Mouse (Mus musculus): Measurements from ENCODE around the gene M1ap.

The M1ap gene

DNA sequence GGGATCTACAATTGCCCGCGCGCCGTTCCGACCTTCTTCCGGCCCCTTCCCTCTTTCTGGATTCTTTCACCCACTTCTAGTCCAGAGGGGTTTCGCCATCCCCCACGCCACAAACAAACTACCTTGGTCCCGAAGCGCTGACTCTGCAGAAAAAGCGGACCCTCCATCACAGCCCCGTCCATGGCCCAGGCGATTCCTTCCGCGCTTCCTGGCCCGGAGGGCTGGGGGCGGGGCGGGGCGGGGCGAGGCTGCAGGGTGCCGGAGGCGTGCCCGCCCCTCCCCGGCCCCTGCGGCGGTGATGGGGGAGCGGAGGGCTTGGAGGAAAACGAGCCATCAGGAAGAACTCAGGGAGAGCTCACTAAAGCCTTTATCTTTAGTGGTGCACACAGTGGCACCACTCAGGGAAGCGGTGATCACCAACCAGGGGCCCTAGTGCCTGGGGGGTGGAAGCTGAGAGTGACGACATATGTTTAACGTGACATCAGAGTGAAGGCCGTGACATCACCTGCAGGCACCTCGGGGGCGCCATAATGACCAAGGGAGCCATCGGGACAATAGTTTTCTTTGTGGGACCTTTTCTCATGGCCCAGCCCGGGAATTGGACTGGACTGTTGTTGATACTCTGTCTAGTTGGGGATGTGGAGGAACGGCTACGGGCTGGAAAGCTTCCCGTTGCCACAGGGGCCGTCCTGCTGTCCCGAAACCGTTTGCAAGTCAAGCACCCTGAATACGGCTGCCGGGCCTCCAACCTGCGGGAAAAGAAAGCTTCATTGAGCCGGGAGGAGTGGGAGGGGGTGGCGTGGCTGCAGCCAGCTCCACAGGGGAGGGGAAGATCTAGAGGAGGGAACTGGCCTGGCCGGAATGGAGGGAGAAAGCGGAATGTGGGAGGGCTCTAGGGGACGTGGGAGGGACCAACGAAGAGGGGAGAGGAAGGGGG, 86.8 kb downstream of the M1ap start, which contains the start of the genes Dok1 and Loxl3:
Gene Dok1, minus strand, starts transcription at position 223 of the 937 bp plus-strand sequence.
Gene Loxl3, plus strand, starts transcription at position 925 of the 937 bp plus-strand sequence.
- DNase-seq (ENCODE audit: low spot score in 2 of 2) = no peak

DNA sequence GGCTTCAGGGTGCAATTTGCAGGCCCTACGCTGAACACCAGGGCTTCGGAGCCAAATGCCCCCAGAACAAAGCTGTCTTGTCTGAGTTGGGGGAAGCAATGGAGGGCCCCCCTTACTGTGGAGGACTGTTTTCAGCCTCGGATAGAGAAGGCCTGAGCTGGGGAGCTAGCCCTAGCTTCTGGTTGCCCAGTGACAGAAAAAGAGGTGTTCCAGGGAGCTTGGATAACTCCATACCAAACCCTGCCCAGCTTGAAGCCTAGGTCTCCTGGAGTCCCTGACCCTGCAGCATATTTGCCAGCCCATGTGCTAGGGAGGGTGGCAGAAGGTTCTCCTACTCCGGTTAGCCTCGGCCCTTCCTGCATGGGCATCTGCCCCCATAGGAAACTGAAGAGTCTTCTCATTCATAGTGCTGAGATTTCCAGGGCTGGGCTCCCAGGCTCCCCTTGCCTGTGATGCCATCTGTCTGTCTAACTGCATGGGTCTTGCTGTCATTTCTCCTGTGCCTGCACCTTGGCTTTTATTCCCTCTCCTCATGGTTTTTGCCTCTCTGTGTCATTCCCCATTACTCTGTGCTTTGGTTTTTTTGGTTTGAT, 87.9 kb downstream of the M1ap start:
- DNase-seq (ENCODE audit: low spot score in 2 of 2) = no peak

DNA sequence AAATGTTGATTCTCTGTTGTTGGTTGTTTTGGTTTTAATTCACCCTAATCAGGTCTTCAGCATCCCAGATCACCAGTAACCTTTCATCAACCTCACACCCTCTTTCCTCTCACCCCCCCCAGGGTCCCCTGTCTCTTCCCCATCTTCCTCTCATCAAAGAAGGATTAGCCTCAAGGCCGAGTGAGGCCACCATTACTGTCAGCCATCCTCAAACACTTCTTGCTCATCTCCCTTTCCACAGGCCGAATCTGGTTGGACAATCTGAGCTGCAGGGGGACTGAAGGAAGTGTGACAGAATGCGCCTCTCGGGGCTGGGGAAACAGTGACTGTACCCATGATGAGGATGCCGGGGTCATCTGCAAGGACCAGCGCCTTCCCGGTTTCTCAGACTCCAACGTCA, 90.5 kb downstream of the M1ap start:
- no peak for DNase-seq (ENCODE audit: low spot score in 2 of 2)

DNA sequence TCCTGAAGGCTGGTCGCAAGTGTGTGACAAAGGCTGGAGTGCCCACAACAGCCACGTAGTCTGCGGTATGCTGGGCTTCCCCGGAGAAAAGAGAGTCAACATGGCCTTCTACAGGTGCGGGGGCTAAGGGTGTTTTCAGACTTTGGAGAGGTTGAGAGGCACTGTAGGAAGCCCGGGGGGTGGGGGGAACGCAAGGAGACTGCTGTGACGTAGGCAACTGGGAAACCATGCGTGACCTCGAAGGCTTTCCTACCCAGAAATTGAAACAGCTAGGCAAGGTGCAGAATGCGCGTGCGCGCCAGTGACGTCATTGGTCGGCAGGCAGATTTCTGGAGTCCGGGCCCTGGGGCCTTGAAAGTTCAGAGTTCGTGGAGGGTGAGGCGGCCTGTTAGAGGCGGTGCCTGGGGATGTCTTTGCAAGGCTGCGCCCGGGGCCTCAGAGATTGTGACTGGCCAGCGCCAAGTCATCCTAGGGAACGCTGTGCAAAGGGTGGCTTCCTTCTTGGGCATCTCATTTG, 91.9 kb downstream of the M1ap start:
- DNase-seq (ENCODE audit: low spot score in 2 of 2) = peak; percentile 82 to 87

DNA sequence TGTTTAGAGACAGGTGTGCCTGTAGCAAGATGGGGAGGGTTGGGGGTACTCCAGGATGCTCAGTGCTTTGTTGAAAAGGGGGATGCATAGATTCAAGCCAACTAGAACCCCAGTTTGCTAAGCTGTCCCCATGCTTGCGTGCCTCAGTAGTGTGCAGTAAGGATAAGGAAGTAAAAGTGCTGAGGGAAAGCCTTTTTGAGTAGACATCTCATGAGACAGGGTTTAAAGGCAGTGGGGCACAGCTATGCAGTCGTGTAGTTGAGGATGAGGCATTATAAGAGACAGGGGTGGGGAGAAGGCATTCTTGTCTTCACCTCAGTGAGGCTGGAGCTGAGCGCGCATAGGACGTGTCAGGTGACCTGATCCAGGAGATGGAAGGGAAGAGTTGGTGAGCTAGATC, 93.9 kb downstream of the M1ap start:
- DNase-seq (ENCODE audit: low spot score in 2 of 2) = no peak

DNA sequence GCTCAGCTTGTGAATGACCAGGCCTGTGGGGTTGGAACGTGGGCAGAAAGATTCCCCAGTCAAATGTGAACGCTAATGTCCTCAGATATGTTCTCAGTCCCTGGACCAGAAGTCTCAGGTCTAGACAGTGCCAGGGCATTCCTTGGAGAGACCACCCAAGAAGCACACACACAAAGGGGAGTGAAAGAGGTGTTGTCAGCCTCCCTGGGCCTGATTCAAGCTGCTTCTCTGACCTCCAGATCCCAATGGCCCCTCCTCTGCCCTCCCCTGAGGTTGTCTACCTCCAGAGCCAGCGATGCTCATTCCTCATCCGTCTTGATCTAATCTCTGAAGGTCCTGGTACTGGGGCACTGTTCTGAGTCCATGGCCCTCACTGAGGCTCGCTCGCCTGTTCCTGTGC, 96.9 kb downstream of the M1ap start:
- DNase-seq (ENCODE audit: low spot score in 2 of 2) = no peak

DNA sequence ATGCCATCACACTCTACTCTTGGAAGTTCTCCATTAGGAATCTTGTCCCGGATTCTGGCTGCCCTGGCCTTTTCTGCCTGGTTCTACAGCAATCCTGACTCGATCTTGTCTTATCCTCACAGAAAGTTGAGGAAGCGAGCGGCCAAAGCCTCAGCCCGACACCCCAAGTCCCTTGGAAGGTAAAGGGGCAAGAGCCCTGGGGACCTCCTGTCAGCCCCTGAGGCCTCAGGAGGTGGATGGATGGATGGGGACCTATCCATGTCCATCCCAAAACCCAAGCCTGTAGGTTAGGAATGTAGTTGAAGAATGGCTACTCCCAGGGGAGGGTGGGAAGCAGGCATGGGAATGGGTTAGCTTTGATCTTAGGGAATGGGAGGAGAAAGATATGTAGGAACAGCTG, 97.3 kb downstream of the M1ap start:
- no peak for DNase-seq (ENCODE audit: low spot score in 2 of 2)

DNA sequence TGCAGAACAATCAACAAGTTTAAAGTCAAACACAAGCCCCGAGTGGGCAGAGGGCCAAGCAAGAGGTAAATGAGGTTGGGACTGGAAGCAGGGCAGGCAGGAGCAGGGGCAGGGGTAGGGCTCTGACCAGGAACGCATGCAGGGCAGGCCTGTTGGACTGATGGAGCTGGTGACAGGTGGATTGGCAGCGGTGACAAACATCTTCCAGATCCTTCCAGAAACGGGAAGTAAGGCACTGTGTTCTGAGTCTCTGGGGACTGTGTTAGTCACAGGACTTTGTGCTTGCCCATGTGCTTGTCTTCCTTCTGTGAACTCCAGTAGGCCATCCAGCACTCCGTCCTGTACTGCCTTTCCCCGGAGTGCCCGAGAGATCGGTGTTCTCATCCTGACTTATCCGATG, 98.0 kb downstream of the M1ap start:
- no peak for DNase-seq (ENCODE audit: low spot score in 2 of 2)

DNA sequence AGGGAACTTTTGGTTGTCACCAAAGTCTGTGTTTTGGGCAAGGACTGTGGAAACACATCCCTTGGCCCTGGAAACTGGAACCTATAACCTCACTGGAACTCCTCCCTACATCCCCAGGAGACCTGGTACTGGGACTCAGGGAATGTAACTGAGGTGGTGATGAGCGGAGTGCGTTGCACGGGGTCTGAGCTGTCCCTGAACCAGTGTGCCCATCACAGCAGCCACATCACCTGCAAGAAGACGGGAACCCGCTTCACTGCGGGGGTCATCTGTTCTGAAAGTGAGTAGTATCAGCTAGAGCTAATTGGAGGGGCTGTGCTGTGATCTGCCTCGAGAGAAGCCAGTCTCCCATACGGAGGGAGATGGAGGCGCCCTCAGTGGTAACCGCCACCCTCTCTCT, 102.7 kb downstream of the M1ap start:
- DNase-seq (ENCODE audit: low spot score in 2 of 2) = no peak

DNA sequence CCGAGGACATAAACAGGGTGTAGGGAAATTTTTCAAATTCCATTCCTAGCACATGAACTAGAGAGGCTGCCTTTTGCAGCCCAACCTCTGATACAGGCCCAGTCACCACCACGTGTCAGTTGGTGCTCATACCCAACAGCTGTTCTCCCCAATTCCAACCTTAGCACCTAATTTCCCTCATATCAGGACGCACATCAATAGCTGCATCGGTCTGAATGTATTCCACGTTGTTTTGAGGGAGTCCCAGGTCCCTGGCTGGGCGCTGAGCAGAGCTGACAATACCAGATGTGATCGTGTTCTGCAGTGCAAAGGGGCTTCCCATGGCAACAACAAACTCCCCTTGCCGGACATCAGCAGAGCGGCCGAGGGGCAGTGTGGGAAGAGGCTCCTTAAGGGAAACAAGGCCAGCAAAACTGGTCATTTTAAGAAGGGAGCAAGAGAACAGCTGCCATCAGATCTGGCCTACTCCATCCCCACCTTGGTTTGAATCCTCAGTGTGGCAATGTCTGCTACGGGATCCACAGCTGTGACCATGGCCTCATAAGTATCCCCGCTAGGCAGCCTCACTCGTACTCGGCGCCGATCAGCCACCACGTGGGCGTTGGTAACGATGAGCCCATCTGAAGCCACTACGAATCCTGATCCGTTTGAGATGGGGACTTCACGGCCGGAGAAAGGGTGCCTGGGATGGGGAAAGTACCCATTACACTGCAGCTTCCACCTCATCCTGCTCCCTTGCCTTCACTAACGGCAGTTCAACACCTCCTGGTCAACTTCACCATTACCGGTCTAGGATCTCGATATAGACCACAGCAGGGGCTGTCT, 106.6 kb downstream of the M1ap start:
- peak in 1 of 2 experiments; percentile 16 for DNase-seq (ENCODE audit: low spot score in 2 of 2)

DNA sequence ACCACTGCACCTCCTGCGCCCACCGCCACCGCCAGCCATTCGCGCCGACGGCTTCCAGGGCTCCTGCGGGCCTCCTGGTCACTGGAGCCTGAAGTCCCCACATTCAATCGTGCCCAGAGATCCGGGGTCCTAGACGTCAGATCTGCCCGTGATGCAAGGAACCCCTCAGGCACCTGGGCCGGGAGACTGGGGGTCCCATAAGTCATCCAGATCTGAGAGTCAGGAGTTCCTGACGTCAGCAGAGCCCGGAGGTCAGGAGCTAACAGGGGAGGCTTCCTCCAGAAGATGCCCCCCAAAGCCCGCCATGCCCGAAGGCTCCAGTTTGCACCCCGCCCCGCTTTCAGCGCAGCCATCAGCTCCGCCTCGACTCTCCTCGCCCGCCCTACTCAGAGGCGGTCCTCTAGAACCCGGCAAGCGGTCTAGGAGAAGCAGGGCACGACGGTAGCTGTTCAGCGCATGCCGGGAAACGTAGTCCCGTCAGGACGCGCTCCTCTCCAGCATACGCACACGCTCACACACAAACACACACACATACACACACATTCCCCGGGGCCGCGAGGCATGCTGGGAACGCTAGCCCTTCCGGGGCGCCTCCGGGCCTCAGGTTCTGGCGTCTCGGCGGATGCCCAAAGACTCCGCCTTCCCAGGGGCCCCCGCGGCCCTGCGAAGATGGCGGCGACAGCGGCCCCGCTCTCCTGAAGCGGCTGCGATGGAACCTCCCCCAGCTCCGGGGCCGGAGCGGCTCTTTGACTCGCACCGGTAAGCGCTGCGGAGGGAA, 107.6 kb downstream of the M1ap start, which contains the start of gene Aup1:
Gene Aup1, plus strand, starts transcription at position 448 of the 778 bp plus-strand sequence.
- peak; percentile 94 to 97 for DNase-seq (ENCODE audit: low spot score in 2 of 2)

DNA sequence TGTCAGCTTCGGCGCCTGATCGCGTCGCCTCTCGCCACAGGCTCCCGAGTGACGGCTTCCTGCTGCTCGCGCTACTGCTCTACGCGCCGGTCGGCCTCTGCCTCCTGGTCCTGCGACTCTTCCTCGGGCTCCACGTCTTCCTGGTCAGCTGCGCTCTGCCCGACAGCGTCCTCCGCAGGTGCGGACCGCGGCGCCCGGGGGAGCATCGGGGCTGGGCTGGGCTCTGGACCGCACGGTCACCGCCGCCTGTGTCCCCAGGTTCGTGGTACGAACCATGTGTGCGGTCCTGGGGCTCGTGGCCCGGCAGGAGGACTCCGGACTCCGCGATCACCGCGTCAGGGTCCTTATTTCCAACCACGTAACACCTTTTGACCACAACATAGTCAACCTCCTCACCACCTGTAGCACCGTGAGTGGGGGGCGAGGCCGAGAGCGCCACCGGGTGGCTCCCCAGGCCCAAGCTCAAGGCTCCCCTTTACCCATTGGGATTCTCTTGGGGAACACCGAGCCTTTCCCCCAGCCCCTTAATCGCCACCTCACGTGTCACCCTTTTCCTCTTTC, 108.2 kb downstream of the M1ap start, which contains the start of gene Htra2:
Gene Htra2, minus strand, starts transcription at position 403 of the 561 bp plus-strand sequence.
- no peak for DNase-seq (ENCODE audit: low spot score in 2 of 2)

DNA sequence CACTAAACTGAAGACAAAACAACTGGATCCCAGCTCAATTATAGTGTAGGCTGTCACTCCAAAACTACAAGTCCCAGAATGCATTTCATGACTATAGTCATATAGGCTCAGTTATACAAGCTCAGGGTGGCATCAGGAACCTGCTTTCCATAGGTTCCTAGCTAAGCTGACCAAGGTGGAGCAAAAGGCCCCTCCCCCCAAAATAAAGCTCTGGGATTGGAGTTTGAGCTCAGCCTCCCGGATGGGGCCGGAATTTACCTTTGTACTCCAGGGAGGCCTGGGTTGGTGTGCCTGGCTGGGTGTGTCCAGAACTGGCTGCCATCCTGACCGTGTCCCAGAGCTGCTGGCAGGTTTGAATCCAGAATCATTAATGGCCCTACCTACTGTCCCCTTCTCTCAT, 111.1 kb downstream of the M1ap start, which contains the start of gene Dqx1:
Gene Dqx1, plus strand, starts transcription at position 55 of the 400 bp plus-strand sequence.
- no peak for DNase-seq (ENCODE audit: low spot score in 2 of 2)

DNA sequence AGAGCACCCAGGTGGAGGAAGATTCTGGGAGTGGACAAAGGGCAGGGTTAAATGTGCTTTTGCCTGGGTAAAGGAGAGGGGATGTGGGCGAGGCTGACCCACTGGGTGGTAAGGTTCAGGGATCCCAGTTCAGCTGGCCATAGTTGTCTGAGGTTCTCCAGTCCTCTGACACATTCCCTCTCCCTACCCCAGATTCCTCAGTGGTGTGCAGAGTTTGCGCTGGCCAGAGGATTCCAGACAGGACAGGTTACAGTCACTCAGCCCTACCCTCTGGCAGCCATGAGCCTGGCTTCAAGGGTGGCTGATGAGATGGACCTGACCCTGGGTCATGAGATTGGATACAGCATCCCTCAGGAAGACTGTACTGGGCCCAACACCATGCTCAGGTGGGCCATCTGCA, 112.0 kb downstream of the M1ap start:
- DNase-seq (ENCODE audit: low spot score in 2 of 2) = no peak

DNA sequence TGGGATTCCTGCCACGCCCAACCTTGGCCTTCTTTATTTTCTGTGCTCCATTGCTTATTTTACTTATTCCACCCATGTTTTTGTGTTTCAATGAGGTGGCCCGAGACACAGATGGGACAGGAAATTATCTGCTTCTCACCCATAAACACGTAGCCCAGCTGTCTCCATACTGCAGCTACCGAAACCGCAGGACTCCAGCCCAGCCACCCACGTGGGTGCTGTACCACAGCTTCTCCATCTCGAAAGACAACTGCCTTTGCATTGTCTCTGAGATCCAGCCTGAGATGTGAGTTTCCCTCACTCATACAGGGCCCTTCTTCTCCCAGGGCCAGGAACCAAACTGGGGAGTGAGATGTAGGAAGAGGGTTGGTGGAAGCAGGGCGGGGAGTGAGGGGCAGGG, 119.3 kb downstream of the M1ap start:
- no peak for DNase-seq (ENCODE audit: low spot score in 2 of 2)

DNA sequence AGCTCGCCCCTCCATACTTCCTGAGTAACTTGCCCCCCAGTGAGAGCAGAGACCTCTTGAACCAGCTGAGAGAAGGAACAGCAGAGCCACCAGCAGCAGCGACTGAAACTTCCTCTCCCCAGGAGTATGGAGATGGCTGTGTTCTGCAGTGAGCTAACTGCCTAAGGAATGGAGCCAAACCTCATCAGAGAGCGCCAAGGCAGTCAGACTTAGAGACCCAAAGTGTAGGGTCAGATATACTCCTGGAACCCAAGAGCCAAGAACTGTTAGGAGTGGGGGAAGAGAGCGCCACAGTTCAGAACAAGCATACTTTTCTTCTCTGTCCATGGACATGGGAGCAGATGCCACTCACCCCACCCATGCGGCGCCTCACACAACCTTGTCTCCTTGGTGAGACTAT, 119.7 kb downstream of the M1ap start:
- no peak for DNase-seq (ENCODE audit: low spot score in 2 of 2)

DNA sequence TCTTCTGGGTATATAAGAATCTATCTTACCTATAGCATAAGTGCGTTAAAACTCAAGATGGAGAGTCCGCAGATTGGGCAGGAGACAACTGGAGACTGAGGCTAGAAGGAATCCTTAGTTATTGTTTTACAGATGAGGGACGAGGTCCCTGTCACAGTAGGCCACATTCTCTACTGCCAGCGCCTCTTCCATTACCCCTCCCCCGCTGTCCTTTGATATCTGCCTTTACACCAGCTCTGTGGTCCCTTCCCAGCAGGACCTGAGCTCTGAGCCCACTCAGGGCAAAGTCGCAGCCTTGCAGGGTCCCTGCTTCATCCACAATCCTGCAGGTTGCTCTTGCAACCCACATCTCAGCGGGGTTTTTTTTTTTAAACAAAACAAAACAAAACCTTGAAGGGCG, 121.5 kb downstream of the M1ap start:
- no peak for DNase-seq (ENCODE audit: low spot score in 2 of 2)

DNA sequence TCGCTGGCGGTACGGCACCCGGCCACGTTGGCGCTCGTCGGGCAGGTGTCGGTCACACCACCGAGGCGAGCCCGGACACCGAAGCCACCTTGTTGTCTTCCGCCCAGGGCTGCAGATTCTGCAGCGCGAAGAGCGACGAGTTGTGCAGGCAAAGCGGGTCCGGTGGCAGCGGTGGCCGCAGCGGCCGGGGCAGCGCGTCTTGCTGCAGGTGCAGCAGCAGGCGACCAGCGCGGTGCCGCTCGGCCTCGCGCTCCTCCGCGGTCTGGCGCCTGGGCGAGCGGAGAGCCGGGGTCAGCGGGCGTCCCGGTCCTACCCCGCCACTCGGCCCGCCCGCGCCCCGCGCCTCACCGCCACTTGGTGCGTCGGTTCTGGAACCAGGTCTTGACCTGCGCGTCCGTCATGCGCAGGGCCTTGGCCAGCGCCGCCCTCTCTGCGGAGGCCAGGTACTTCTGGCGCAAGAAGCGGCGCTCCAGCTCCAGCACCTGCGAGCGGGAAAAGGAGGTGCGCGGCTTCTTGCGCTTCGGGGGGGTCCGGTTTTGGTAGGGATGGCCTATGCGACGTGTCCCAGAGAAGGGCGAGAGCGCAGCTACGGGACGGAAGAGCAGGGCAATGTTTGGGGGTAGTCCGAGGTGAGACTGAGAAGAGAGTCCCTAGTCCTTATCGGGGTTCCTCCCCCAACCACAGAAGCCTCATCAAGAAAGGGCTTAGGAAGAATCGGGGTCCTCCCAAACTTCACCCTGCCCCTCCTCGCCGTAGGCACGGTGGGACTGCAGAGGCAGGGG, 122.2 kb downstream of the M1ap start:
- DNase-seq (ENCODE audit: low spot score in 2 of 2) = no peak

DNA sequence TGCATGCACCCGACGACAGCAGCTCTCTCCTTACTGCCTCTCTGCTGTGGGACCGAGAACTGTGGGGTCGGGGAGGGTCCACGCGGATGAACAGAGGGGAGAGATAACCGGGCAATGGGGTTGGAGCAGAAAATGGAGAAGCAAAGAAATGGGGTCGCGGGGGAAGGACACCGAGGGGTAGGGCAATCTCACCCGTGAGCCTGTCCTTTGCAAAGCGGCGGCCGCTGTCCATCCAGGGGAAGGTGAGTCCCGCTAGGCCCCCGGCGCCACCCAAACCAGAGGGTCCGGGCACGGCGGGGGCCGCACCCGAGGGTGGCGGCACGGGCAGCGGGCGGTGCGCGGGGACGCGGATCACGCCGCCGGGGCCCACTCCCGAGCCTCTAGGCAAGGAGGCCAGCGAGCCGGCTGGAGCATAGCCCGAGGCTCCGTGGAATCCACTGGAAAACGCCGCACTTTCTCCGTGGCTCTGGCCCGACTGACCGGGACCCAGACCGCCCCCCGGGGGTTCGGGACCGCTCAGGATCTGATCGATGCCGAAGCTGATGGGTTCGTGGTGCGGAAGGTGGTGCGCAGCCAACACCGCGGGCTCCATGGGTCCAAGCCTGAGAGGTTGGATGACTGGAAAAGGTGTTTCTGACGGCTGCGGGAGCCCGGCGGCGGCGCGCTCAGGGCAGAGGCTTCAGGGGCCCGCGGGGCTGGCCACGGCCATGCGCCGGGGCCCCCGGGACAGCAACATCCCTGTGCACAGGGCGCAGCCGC, 123.0 kb downstream of the M1ap start:
- DNase-seq (ENCODE audit: low spot score in 2 of 2) = no peak

DNA sequence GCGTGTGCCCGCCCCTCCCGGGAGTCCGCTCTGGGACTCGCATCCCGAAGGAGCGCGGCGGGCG, 123.4 kb downstream of the M1ap start, which contains the start of gene Tlx2:
Gene Tlx2, minus strand, starts transcription at position 47 of the 64 bp plus-strand sequence.
- no peak for DNase-seq (ENCODE audit: low spot score in 2 of 2)

Measured in frontal cortex, postnatal 25 days (tissue).